Mouse (Mus musculus) kidney, postnatal 0 days (tissue): Measurements from ENCODE around the gene Hist1h2bc. TPM values are rescaled to one million over a fixed set of nuclear protein-coding genes. Genes with fewer than 3 reads are reported as not detected.
A peak's percentile ranks its signal among the peaks of the same experiment; 100 is the strongest.

ENCODE experiments used
- ATAC-seq: fragments of 200-750 bp; cut with Nextera tagmentation; replicated peaks from 2 replicates; pipeline ENCODE4 v1.8.0; 2017; ENCODE audit warnings: low read depth, moderate number of reproducible peaks, moderate TSS enrichment, moderate library complexity; ENCODE audit not compliant: low FRiP score
- DNase-seq: peaks from one replicate; pipeline ENCODE4 v3.0.0-alpha.2; 2016; ENCODE audit warnings: low spot score
- H3K27ac ChIP-seq: fragments of 300-500 bp; sonication (generic); 2 replicates; pipeline ENCODE4 v1.5.1; 2014; ENCODE audit warnings: mild to moderate bottlenecking
- H3K27me3 ChIP-seq: fragments of 300-500 bp; sonication (generic); 2 replicates; pipeline ENCODE4 v1.6.1; 2014; ENCODE audit warnings: low read length, mixed read lengths; ENCODE audit not compliant: insufficient read depth
- H3K36me3 ChIP-seq: fragments of 300-500 bp; sonication (generic); 2 replicates; pipeline ENCODE4 v1.6.1; 2014; ENCODE audit warnings: low read length, mixed read lengths; ENCODE audit not compliant: insufficient read depth
- H3K4me1 ChIP-seq: fragments of 300-500 bp; sonication (generic); replicated peaks from 2 replicates; pipeline ENCODE4 v1.6.1; 2014; ENCODE audit warnings: antibody characterized with exemption, low read length, mixed read lengths; ENCODE audit not compliant: insufficient read depth
- H3K4me2 ChIP-seq: fragments of 300-500 bp; sonication (generic); 2 replicates; pipeline ENCODE4 v1.6.1; 2014; ENCODE audit warnings: mild to moderate bottlenecking, low read length, moderate library complexity, mixed read lengths
- H3K4me3 ChIP-seq: fragments of 300-500 bp; sonication (generic); replicated peaks from 2 replicates; pipeline ENCODE4 v1.5.1; 2014; ENCODE audit warnings: low read depth, low read length
- H3K9ac ChIP-seq: fragments of 300-500 bp; sonication (generic); 2 replicates; pipeline ENCODE4 v1.6.1; 2014; ENCODE audit warnings: low read depth, low read length
- H3K9me3 ChIP-seq: fragments of 300-500 bp; sonication (generic); replicated peaks from 2 replicates; pipeline ENCODE4 v1.6.1; 2016; ENCODE audit warnings: low read length, inconsistent platforms, mixed read lengths
- CTCF ChIP-seq: IDR thresholded peaks from 2 replicates; pipeline ENCODE4 v1.5.1; 2016; ENCODE audit warnings: antibody characterized with exemption, low read depth, mild to moderate bottlenecking, moderate library complexity
- WGBS: fragments of 180-500 bp; shearing (Covaris S2); extraction: QIAGEN DNeasy Blood & Tissue Kit; methylation state at CpG from one replicate; pipeline ENCODE4 v1.1.7; 2014; 5-methylcytosine and 5-hydroxymethylcytosine counted together
- polyA plus RNA-seq: library from polyadenylated mRNA; unstranded; fragments of >200 nt; fragmentation: Nextera tagmentation; extraction: Ambion mirVana; gene quantifications from 2 replicates; pipeline ENCODE4 v1.2.1, GENCODE M21; 2015

Hist1h2bc gene
- polyA plus RNA-seq, 1 experiment from 2014 or later, result 139 TPM

DNA sequence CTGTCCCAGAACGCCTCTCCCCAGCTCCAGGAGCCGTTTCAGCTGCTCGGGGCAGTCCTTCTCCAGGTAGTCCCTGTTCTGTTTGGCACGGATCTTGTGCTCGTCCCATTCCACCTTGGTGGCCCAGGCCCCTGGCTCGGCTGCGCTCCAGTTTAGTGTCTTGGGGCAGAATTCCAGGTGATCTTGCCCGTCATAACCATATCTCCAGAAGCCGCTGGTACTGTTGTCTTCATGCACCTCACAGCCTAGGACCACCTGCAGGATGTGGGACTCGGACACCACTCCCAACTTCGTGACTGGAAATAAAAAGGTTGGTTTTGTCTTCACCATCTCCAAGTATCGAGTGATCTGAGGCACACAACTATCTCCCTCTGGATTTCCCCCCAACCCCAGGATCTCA lies 22.8 kb downstream of the Hist1h2bc start:
- no peak overlapping the region for H3K4me2 ChIP-seq
- H3K27me3 ChIP-seq, result no peaks in the 10 kb centered on the region
- no peaks in the 10 kb centered on the region for H3K9me3 ChIP-seq
- DNase-seq (no peak), ATAC-seq (no peak)
- H3K36me3 ChIP-seq, result no peaks in the 10 kb centered on the region
- H3K4me3 ChIP-seq, result no peak overlapping the region
- WGBS, result 93% methylated on average over 12 of the region's 12 CpGs
- H3K27ac ChIP-seq, result no peak overlapping the region
- H3K9ac ChIP-seq, result no peak overlapping the region
- no peaks in the 10 kb centered on the region for H3K4me1 ChIP-seq
- no peak for TF ChIP-seq CTCF

GRCm38 (mm10) chr13:23708041-23708440 lies 24.0 kb downstream of the Hist1h2bc start:
- no peak for TF ChIP-seq CTCF
- no peak for DNase-seq
- H3K9me3 ChIP-seq, result no peaks in the 10 kb centered on the region
- H3K4me1 ChIP-seq, result no peaks in the 10 kb centered on the region
- no peak overlapping the region for H3K4me3 ChIP-seq
- no peaks in the 10 kb centered on the region for H3K36me3 ChIP-seq
- WGBS, result 90% methylated on average over 4 of the region's 4 CpGs
- H3K4me2 ChIP-seq, result no peak overlapping the region
- no peak overlapping the region for H3K9ac ChIP-seq
- H3K27ac ChIP-seq, result no peak overlapping the region
- no peaks in the 10 kb centered on the region for H3K27me3 ChIP-seq
- ATAC-seq, result no peak

GRCm38 (mm10) chr13:23708654-23709053 lies 24.7 kb downstream of the Hist1h2bc start:
- ATAC-seq (no peak), DNase-seq (no peak)
- no peak overlapping the region for H3K9ac ChIP-seq
- no peak for TF ChIP-seq CTCF
- WGBS, result 76% methylated on average over 4 of the region's 4 CpGs
- H3K4me1 ChIP-seq, result no peaks in the 10 kb centered on the region
- H3K27ac ChIP-seq, result no peak overlapping the region
- H3K36me3 ChIP-seq, result no peaks in the 10 kb centered on the region
- no peak overlapping the region for H3K4me2 ChIP-seq
- H3K27me3 ChIP-seq, result no peaks in the 10 kb centered on the region
- no peaks in the 10 kb centered on the region for H3K9me3 ChIP-seq
- no peak overlapping the region for H3K4me3 ChIP-seq

DNA sequence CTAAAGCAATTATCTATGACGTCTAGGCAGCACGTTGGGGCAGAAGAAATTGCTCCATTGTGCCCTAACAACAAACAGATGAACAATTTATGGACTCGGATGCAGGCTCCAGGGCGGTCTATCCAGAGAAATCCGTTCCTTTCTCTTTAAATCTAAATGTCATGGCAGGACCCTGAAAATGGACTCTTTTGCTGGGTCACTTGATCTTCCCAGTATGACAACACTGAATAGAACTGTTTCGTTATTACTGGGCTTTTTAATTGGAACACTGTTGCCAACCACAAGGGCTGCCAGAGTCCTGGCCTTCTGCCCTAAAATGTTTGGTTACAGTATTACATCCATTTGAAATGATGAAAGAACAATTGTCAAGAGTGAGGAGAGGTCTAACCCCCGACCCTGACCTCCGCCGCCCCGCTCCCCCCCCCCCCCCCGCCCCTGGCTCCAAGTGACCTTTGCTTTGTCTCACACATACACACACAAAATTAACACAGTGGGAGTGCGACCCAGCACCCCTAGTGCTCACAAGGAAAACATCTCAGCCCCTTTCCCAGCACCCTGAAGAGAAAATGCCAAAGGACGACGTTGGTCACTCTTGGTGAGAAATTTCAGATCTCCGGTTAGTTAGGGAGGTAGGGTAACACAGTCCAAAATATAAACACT lies 25.8 kb downstream of the Hist1h2bc start:
- no peak for TF ChIP-seq CTCF
- no peaks in the 10 kb centered on the region for H3K27me3 ChIP-seq
- peak overlapping the region; percentile 69 for H3K27ac ChIP-seq
- peak overlapping the region; percentile 76 for H3K9ac ChIP-seq
- ATAC-seq (no peak), DNase-seq (no peak)
- H3K4me2 ChIP-seq, result peak overlapping the region; percentile 79
- H3K9me3 ChIP-seq, result no peaks in the 10 kb centered on the region
- no peaks in the 10 kb centered on the region for H3K36me3 ChIP-seq
- H3K4me3 ChIP-seq, result peak overlapping the region; percentile 39
- WGBS, result 25% methylated on average over 13 of the region's 15 CpGs
- H3K4me1 ChIP-seq, result no peaks in the 10 kb centered on the region

DNA sequence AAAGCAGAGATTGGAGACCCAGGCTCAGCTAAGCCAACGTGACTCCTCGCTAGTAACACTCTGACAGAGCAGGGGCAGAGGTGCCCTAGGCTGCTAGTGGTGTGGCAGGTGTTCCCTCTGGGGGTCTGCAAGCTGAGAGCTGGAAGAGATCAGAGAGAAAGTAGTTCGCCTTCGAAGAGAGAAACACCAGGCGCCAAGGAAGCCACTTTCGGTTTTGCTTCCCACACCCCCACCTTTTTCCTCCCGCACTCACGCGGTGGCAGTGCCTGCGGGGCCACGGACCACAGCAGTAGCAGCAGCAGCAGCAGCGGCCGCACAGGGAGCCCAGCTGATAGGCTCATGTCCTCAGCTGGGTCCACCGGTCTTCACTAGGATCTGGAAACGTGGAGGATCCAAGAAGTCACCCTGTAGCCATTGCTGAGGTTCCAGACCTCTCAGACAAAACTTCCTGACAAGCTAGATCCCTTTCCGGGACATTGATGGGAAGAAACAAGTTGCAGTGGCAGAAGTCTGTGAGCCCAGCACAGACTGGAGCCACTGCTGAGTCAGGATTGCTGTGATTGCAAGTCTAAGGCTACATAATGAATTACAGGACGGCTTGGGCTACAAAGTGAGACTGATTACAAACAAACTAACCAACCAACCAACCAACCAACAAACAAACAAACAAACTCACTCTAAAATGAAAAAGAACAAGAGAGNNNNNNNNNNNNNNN lies 26.5 kb downstream of the Hist1h2bc start, which contains the start of gene Hfe:
Gene Hfe (minus strand): TSS at position 481 of the 716 bp plus-strand sequence.
- no peak for TF ChIP-seq CTCF
- Histone ChIP-seq H3K36me3 (no peaks in the 10 kb centered on the region), H3K9ac (peak within 1 kb of the TSS; percentile 76), H3K27ac (peak within 1 kb of the TSS; percentile 69), H3K9me3 (no peaks in the 10 kb centered on the region), H3K4me1 (no peaks in the 10 kb centered on the region), H3K4me2 (peak within 1 kb of the TSS; percentile 79), H3K27me3 (no peaks in the 10 kb centered on the region), H3K4me3 (peak within 1 kb of the TSS; percentile 39)
- DNase-seq, result peak; percentile 68
- ATAC-seq, result peak; percentile 49
- WGBS, result 2% methylated on average over 17 of the region's 17 CpGs

- no peak for TF ChIP-seq CTCF
- Histone ChIP-seq H3K4me2 (no peak overlapping the region), H3K27me3 (no peaks in the 10 kb centered on the region), H3K9me3 (no peaks in the 10 kb centered on the region), H3K9ac (no peak overlapping the region), H3K27ac (no peak overlapping the region), H3K36me3 (no peaks in the 10 kb centered on the region), H3K4me3 (no peak overlapping the region), H3K4me1 (no peaks in the 10 kb centered on the region)
- DNase-seq (no peak), ATAC-seq (no peak)
- WGBS, result 89% methylated on average over 5 of the region's 5 CpGs
These were observed 32.5 kb downstream of the Hist1h2bc start for GRCm38 (mm10) chr13:23716261-23717042.
